In the genomic region with DNA sequence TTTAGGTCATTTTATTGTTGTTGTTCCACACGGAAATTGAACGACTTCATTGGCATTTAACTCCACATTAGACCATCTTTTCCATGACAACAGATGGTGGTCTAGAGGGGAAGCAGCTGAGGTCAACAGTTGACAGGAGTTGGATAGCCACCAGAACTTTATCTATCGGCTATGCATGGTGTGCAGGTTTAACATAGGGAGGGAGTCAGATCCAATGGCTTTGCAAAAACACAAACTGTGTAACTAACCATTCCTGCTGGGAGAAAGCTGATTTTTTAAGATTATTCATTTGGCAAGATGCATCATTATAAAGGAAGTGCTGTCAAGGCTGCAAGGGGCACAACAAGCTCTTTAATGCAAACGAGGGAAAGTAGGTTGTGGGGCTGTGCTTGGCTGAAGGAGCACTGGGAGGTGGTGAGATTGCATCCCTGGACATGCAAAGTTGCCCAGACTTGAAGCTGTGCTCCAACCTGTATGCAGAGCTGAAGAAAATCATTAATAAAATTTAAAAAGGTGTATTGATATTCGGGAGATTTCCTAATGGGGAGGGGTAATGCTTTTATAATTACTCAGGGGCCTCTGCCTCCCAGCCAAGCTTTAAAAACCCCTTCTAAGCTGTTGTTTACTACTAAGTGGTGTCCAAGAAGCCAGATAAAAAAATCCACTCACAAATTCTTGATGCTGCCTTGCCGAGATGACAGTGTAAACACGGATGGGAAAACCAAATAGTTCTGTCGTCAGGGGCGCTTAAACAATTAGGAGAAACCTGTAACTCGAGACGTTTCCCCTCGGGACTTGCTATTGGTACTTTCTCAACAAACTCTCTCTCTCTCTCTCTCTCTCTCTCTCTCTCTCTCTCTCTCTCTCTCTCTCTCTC, we compare ENCODE assay signal across 8 mouse cellular contexts. TPM values are rescaled to one million over a fixed set of nuclear protein-coding genes. Genes with fewer than 3 reads are reported as not detected.
DNase-seq lines count a peak whose midpoint lies in the region; ATAC-seq and TF ChIP-seq lines count a peak whose summit lies in the region.

No protein-coding gene starts in this region.

- H3K27ac ChIP-seq in spleen, adult 2 months (ENCODE audit: insufficient read depth, low read length), result no peak overlapping the region
- no peak overlapping the region for H3K27ac ChIP-seq in forebrain, embryonic 12.5 days
- H3K27ac ChIP-seq in liver, embryonic 11.5 days (ENCODE audit: low read depth, low read length), result no peak overlapping the region; the same call in 1 of the 2 replicates
- no peak overlapping the region for H3K27ac ChIP-seq in stomach, embryonic 14.5 days (ENCODE audit: low read length)

- no peak for DNase-seq in spleen, adult 2 months (ENCODE audit: low read depth in 1 of 2, low spot score in 2 of 2)
- DNase-seq in spleen, adult 12 weeks (ENCODE audit: low spot score), result no peak
- DNase-seq in liver, embryonic 11.5 days (ENCODE audit: low spot score), result no peak
- no peak for DNase-seq in adrenal gland, adult 2 months
- no peak for DNase-seq in adrenal gland, adult 8-10 months

- TF ChIP-seq CTCF in spleen, adult 2 months (IDR thresholded peaks at IDR 0.05; ENCODE audit: extremely low read depth, insufficient read depth, insufficient read length, insufficient replicate concordance), result no peak

- H3K4me1 ChIP-seq in spleen, adult 2 months (ENCODE audit: control insufficient read depth, insufficient read depth, insufficient read length), result peaks cover 7% of the 10 kb centered on the region
- peaks cover 48% of the 10 kb centered on the region for H3K4me1 ChIP-seq in forebrain, embryonic 12.5 days
- H3K4me1 ChIP-seq in liver, embryonic 11.5 days (replicated peaks; ENCODE audit: control insufficient read depth, insufficient read depth, low read length), result peaks cover 7% of the 10 kb centered on the region; the same call in 1 of the 2 replicates
- peaks cover 11% of the 10 kb centered on the region; the same call in 1 of the 2 replicates for H3K4me1 ChIP-seq in stomach, embryonic 14.5 days (ENCODE audit: control insufficient read depth, insufficient read depth, low read length)

- H3K9me3 ChIP-seq in forebrain, embryonic 12.5 days, result no peaks in the 10 kb centered on the region
- no peaks in the 10 kb centered on the region for H3K9me3 ChIP-seq in liver, embryonic 11.5 days (ENCODE audit: control insufficient read depth, low read length)
- no peaks in the 10 kb centered on the region for H3K9me3 ChIP-seq in stomach, embryonic 14.5 days (ENCODE audit: control insufficient read depth, low read depth, low read length)

- ATAC-seq in forebrain, embryonic 12.5 days (ENCODE audit: low FRiP score), result no peak
- ATAC-seq in liver, embryonic 11.5 days (replicated peaks; ENCODE audit: low FRiP score), result no peak
- ATAC-seq in stomach, embryonic 14.5 days (ENCODE audit: insufficient number of reproducible peaks, insufficient read depth, low FRiP score, low read depth), result no peak
- no peak for ATAC-seq in CD4-positive, CD25-positive, alpha-beta regulatory T cell, adult 4 months

- H3K4me3 ChIP-seq in spleen, adult 2 months (ENCODE audit: extremely low read depth, insufficient read depth, insufficient read length), result peak overlapping the region; percentile 58
- peak overlapping the region; percentile 63 for H3K4me3 ChIP-seq in forebrain, embryonic 12.5 days (replicated peaks)
- peak overlapping the region; percentile 72 for H3K4me3 ChIP-seq in liver, embryonic 11.5 days (ENCODE audit: low read depth, low read length)
- H3K4me3 ChIP-seq in stomach, embryonic 14.5 days (ENCODE audit: low read depth, low read length), result peak overlapping the region; percentile 51; the same call in 1 of the 2 replicates

- 8% methylated on average over 12 of the region's 12 CpGs for WGBS in spleen, adult 2 months
- WGBS in forebrain, embryonic 12.5 days, result 10% methylated on average over 12 of the region's 12 CpGs
- WGBS in liver, embryonic 11.5 days, result 7% methylated on average over 12 of the region's 12 CpGs
- WGBS in stomach, embryonic 14.5 days, result 7% methylated on average over 12 of the region's 12 CpGs

- H3K4me2 ChIP-seq in forebrain, embryonic 12.5 days, result peak overlapping the region; percentile 74
- H3K4me2 ChIP-seq in liver, embryonic 11.5 days, result peak overlapping the region; percentile 97
- peak overlapping the region; percentile 93 for H3K4me2 ChIP-seq in stomach, embryonic 14.5 days (replicated peaks; ENCODE audit: low read depth, low read length)

- no peak for TF ChIP-seq POLR2A in spleen, adult 2 months (IDR thresholded peaks at IDR 0.05; ENCODE audit: low read depth, low read length)

- H3K36me3 ChIP-seq in spleen, adult 2 months (ENCODE audit: control insufficient read depth, insufficient read depth, low read length), result no peaks in the 10 kb centered on the region
- no peaks in the 10 kb centered on the region for H3K36me3 ChIP-seq in forebrain, embryonic 12.5 days (replicated peaks)
- no peaks in the 10 kb centered on the region for H3K36me3 ChIP-seq in liver, embryonic 11.5 days (ENCODE audit: control insufficient read depth, insufficient read depth, low read length)
- no peaks in the 10 kb centered on the region for H3K36me3 ChIP-seq in stomach, embryonic 14.5 days (ENCODE audit: control insufficient read depth, insufficient read depth, low read length)

- H3K27me3 ChIP-seq in spleen, adult 2 months (ENCODE audit: control insufficient read depth, insufficient read depth, low read length), result 0 out of 2 replicates have a peak, but pooled peaks cover 4% of the 10 kb centered on the region
- H3K27me3 ChIP-seq in forebrain, embryonic 12.5 days, result 0 out of 2 replicates have a peak, but pooled peaks cover 18% of the 10 kb centered on the region
- H3K27me3 ChIP-seq in liver, embryonic 11.5 days (replicated peaks; ENCODE audit: control insufficient read depth, insufficient read depth, low read length), result peaks cover 16% of the 10 kb centered on the region; the same call in 1 of the 2 replicates
- H3K27me3 ChIP-seq in stomach, embryonic 14.5 days (ENCODE audit: control insufficient read depth, insufficient read depth, low read length), result no peaks in the 10 kb centered on the region

- H3K9ac ChIP-seq in forebrain, embryonic 12.5 days, result peak overlapping the region; percentile 69; the same call in 1 of the 2 replicates
- H3K9ac ChIP-seq in liver, embryonic 11.5 days (ENCODE audit: low read depth, low read length), result peak overlapping the region; percentile 85
- no peak overlapping the region for H3K9ac ChIP-seq in stomach, embryonic 14.5 days (replicated peaks; ENCODE audit: low read depth, low read length)

RNA-seq across cellular contexts. Expression of a gene that starts 1.3 kb away (rescaled TPM):
- polyA plus RNA-seq in spleen, adult 2 months (2012; rRNA removed), result 0.91 and 1.8 TPM in 2 replicates
- polyA plus RNA-seq in forebrain, embryonic 12.5 days (2016; fragmentation: Nextera tagmentation; extraction: Ambion mirVana), result 2.4 and 3.1 TPM in 2 replicates
- polyA plus RNA-seq in liver, embryonic 11.5 days (2014; fragmentation: Nextera tagmentation; extraction: Ambion mirVana), result 1.9 and 2.1 TPM in 2 replicates
- 2.5 and 2.6 TPM in 2 replicates for polyA plus RNA-seq in stomach, embryonic 14.5 days (2014; fragmentation: Nextera tagmentation; extraction: Ambion mirVana)
- 1 to 10 TPM; 1.4 to 1.5 TPM for polyA plus RNA-seq in CD4-positive, CD25-positive, alpha-beta regulatory T cell, adult 4 months (2017; shearing (Covaris generic))
- 1 to 10 TPM; 2.7 to 3.1 TPM for total RNA-seq in adrenal gland, adult 2 months (2021)
- 2.0 and 4.8 TPM in 2 replicates for polyA plus RNA-seq in adrenal gland, adult 2 months (2012; rRNA removed)
- 1 to 10 TPM; 2.2 to 3.7 (median 3.0) TPM for total RNA-seq in adrenal gland, adult 8-10 months (2022)

RNA-seq across cellular contexts. Expression of a gene that starts 27.5 kb away (rescaled TPM):
- 16.0 and 16.1 TPM in 2 replicates for polyA plus RNA-seq in spleen, adult 2 months (2012; rRNA removed)
- polyA plus RNA-seq in forebrain, embryonic 12.5 days (2016; fragmentation: Nextera tagmentation; extraction: Ambion mirVana), result 567 and 599 TPM in 2 replicates
- 448 and 517 TPM in 2 replicates for polyA plus RNA-seq in liver, embryonic 11.5 days (2014; fragmentation: Nextera tagmentation; extraction: Ambion mirVana)
- 369 and 383 TPM in 2 replicates for polyA plus RNA-seq in stomach, embryonic 14.5 days (2014; fragmentation: Nextera tagmentation; extraction: Ambion mirVana)
- polyA plus RNA-seq in CD4-positive, CD25-positive, alpha-beta regulatory T cell, adult 4 months (2017; shearing (Covaris generic)), result 100 to 1,000 TPM; 115 to 134 TPM
- total RNA-seq in adrenal gland, adult 2 months (2021), result 10 to 100 TPM; 33.6 to 34.8 TPM
- polyA plus RNA-seq in adrenal gland, adult 2 months (2012; rRNA removed), result 6.5 and 7.0 TPM in 2 replicates
- total RNA-seq in adrenal gland, adult 8-10 months (2022), result 10 to 100 TPM; 20.7 to 37.7 (median 28.8) TPM
